In the genomic region with DNA sequence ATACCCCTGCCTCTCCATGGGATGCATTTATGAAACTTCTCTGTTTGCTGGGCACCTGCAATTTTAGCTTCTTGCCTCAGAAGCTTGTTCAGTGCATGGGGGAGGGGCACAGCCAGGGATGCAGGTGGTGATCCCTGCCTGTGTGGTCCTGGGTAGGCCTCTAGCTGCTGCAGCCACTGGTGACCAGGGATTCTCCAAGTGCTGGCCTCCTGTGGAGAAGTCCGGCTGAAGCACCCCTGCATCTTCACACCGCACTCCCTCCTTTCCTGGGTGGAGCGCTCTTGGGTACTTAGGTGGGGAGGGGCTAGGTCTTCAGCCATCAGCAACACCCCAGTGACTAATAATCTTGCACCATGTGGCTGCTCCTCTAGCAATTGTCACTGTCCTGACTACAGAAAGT, we compare ENCODE assay signal across 10 mouse cellular contexts. TPM values are rescaled to one million over a fixed set of nuclear protein-coding genes. Genes with fewer than 3 reads are reported as not detected.
DNase-seq lines count a peak whose midpoint lies in the region; ATAC-seq and TF ChIP-seq lines count a peak whose summit lies in the region.
"Had no signal": no experiment of that assay in that cellular context is flagged by ENCODE, and none has a peak within 500 bp of the region (broad histone marks: within the 10 kb centered on the region; RNA-seq: fewer than 3 reads in every experiment).

No protein-coding gene starts in this region.

- 19% methylated on average over 3 of the region's 3 CpGs for WGBS in kidney, embryonic 14.5 days
- WGBS in heart, postnatal 0 days: 13% methylated on average over 3 of the region's 3 CpGs
- 20% methylated on average over 3 of the region's 3 CpGs for WGBS in midbrain, embryonic 14.5 days
- WGBS in lung, adult 2 months: 24% methylated on average over 3 of the region's 3 CpGs

- no peaks in the 10 kb centered on the region for H3K9me3 ChIP-seq in kidney, embryonic 14.5 days (ENCODE audit: control insufficient read depth, low read length)
- H3K9me3 ChIP-seq in heart, postnatal 0 days (replicated peaks; ENCODE audit: control insufficient read depth, low read length): no peaks in the 10 kb centered on the region
- no peaks in the 10 kb centered on the region for H3K9me3 ChIP-seq in midbrain, embryonic 14.5 days (ENCODE audit: control insufficient read depth, low read length)

- no peaks in the 10 kb centered on the region for H3K36me3 ChIP-seq in kidney, embryonic 14.5 days (ENCODE audit: control insufficient read depth, insufficient read depth, low read length)
- H3K36me3 ChIP-seq in heart, postnatal 0 days (replicated peaks; ENCODE audit: control insufficient read depth, insufficient read depth, low read length): no peaks in the 10 kb centered on the region
- H3K36me3 ChIP-seq in midbrain, embryonic 14.5 days (ENCODE audit: control insufficient read depth, insufficient read depth, low read length): no peaks in the 10 kb centered on the region

- H3K4me1 ChIP-seq in kidney, embryonic 14.5 days (ENCODE audit: control insufficient read depth, insufficient read depth, low read length): peaks cover 16% of the 10 kb centered on the region
- peaks cover 16% of the 10 kb centered on the region for H3K4me1 ChIP-seq in heart, postnatal 0 days (ENCODE audit: control insufficient read depth, insufficient read depth)
- H3K4me1 ChIP-seq in midbrain, embryonic 14.5 days (ENCODE audit: control insufficient read depth, insufficient read depth, low read length): peaks cover 17% of the 10 kb centered on the region
- H3K4me1 ChIP-seq in lung, adult 2 months (ENCODE audit: control insufficient read depth, insufficient read depth, low read length): peaks cover 5% of the 10 kb centered on the region; the same call in 1 of the 2 replicates

- peaks cover 29% of the 10 kb centered on the region for H3K27me3 ChIP-seq in kidney, embryonic 14.5 days (ENCODE audit: control insufficient read depth, insufficient read depth, low read length)
- peaks cover 21% of the 10 kb centered on the region for H3K27me3 ChIP-seq in heart, postnatal 0 days (ENCODE audit: control insufficient read depth, insufficient read depth, low read length)
- H3K27me3 ChIP-seq in midbrain, embryonic 14.5 days (ENCODE audit: control insufficient read depth, insufficient read depth, low read length): peaks cover 10% of the 10 kb centered on the region

- TF ChIP-seq EP300 in heart, postnatal 0 days (IDR thresholded peaks at IDR 0.05; ENCODE audit: low read depth): no peak

- no peak for TF ChIP-seq CTCF in heart, postnatal 0 days (IDR thresholded peaks at IDR 0.05; ENCODE audit: low read depth)
- TF ChIP-seq CTCF in lung, adult 2 months (IDR thresholded peaks at IDR 0.05; ENCODE audit: insufficient read depth, low read length): no peak

- H3K27ac ChIP-seq in kidney, embryonic 14.5 days (ENCODE audit: low read depth, low read length): no peak overlapping the region
- H3K27ac ChIP-seq in heart, postnatal 0 days (ENCODE audit: low read depth): 0 out of 2 replicates have a peak overlapping the region, but pooled peaks have one; percentile 32
- peak overlapping the region; percentile 70 for H3K27ac ChIP-seq in midbrain, embryonic 14.5 days (replicated peaks; ENCODE audit: low read depth, low read length)

- TF ChIP-seq POLR2A in lung, adult 2 months (IDR thresholded peaks at IDR 0.05; ENCODE audit: borderline replicate concordance, extremely low read depth, low read depth, low read length): no peak

- peak overlapping the region; percentile 44 for H3K4me3 ChIP-seq in kidney, embryonic 14.5 days (ENCODE audit: low read length)
- H3K4me3 ChIP-seq in heart, postnatal 0 days (ENCODE audit: low read depth, low read length): peak overlapping the region; percentile 59; the same call in 1 of the 2 replicates
- H3K4me3 ChIP-seq in midbrain, embryonic 14.5 days (replicated peaks; ENCODE audit: low read depth, low read length): peak overlapping the region; percentile 58
- H3K4me3 ChIP-seq in lung, adult 2 months (replicated peaks; ENCODE audit: extremely low read depth, low read depth, low read length): no peak overlapping the region

- peak overlapping the region; percentile 93 for H3K4me2 ChIP-seq in kidney, embryonic 14.5 days (replicated peaks; ENCODE audit: low read depth, low read length)
- H3K4me2 ChIP-seq in heart, postnatal 0 days (ENCODE audit: low read depth, low read length): peak overlapping the region; percentile 93
- H3K4me2 ChIP-seq in midbrain, embryonic 14.5 days (ENCODE audit: low read length): peak overlapping the region; percentile 70

- peak overlapping the region; percentile 52 for H3K9ac ChIP-seq in kidney, embryonic 14.5 days (ENCODE audit: low read depth, low read length)
- H3K9ac ChIP-seq in heart, postnatal 0 days (replicated peaks; ENCODE audit: low read depth, low read length): no peak overlapping the region
- H3K9ac ChIP-seq in midbrain, embryonic 14.5 days (replicated peaks; ENCODE audit: low read length): peak overlapping the region; percentile 64

- ATAC-seq in kidney, embryonic 14.5 days (ENCODE audit: low FRiP score, low TSS enrichment): peak; percentile 30
- no peak for ATAC-seq in heart, postnatal 0 days (ENCODE audit: insufficient read depth, low read depth)
- ATAC-seq in midbrain, embryonic 14.5 days (ENCODE audit: low FRiP score, low TSS enrichment): 0 out of 2 replicates have a peak, but pooled peaks have one; percentile 36
- ATAC-seq in erythroid progenitor cell, adult 5-6 weeks (replicated peaks; ENCODE audit: low FRiP score, poor library complexity, severe bottlenecking): no peak

- DNase-seq in kidney, adult 9 months: no peak
- peak; percentile 76 for DNase-seq in cerebellum, adult 9-10 months
- DNase-seq in heart, postnatal 0 days (ENCODE audit: low spot score): no peak
- DNase-seq in midbrain, embryonic 14.5 days: peak; percentile 50
- no peak for DNase-seq in gastrocnemius, postnatal 10 days
- DNase-seq in lung, adult 2 months: no peak
- DNase-seq: lung, postnatal 14 days had no signal

RNA-seq across cellular contexts. Expression of a gene that starts 1.2 kb away (rescaled TPM):
- polyA plus RNA-seq in kidney, embryonic 14.5 days (2014; fragmentation: Nextera tagmentation; extraction: Ambion mirVana): 1.8 and 2.3 TPM in 2 replicates
- 2.2 and 3.0 TPM in 2 replicates for total RNA-seq in heart, postnatal 0 days (2014; rRNA removed; ENCODE audit: low replicate concordance)
- polyA plus RNA-seq in heart, postnatal 0 days (2015; fragmentation: Nextera tagmentation; extraction: Ambion mirVana): 1.3 and 1.5 TPM in 2 replicates
- polyA plus RNA-seq in midbrain, embryonic 14.5 days (2014; fragmentation: Nextera tagmentation; extraction: Ambion mirVana): 14.1 and 15.2 TPM in 2 replicates
- 1 to 10 TPM; 5.7 to 7.4 TPM for total RNA-seq in gastrocnemius, postnatal 10 days (2021)
- not detected in 2 replicates for total RNA-seq in erythroid progenitor cell, adult 5-6 weeks (2015; ENCODE audit: low replicate concordance)
- 1.5 TPM in 1 of 2 replicates, not detected in the other for total RNA-seq in erythroid progenitor cell, adult 5-6 weeks (2017; ENCODE audit: low replicate concordance)
- polyA plus RNA-seq in lung, adult 2 months (2012; rRNA removed): 0.42 and 0.62 TPM in 2 replicates

RNA-seq across cellular contexts. Expression of a gene that starts 42.8 kb away (rescaled TPM):
- not detected in 2 replicates for polyA plus RNA-seq in kidney, embryonic 14.5 days (2014; fragmentation: Nextera tagmentation; extraction: Ambion mirVana)
- total RNA-seq in heart, postnatal 0 days (2014; rRNA removed; ENCODE audit: low replicate concordance): not detected in 2 replicates
- polyA plus RNA-seq in heart, postnatal 0 days (2015; fragmentation: Nextera tagmentation; extraction: Ambion mirVana): not detected in 2 replicates
- polyA plus RNA-seq in midbrain, embryonic 14.5 days (2014; fragmentation: Nextera tagmentation; extraction: Ambion mirVana): not detected in 2 replicates
- total RNA-seq in gastrocnemius, postnatal 10 days (2021): not detected
- total RNA-seq in erythroid progenitor cell, adult 5-6 weeks (2015; ENCODE audit: low replicate concordance): not detected in 2 replicates
- total RNA-seq in erythroid progenitor cell, adult 5-6 weeks (2017; ENCODE audit: low replicate concordance): not detected in 2 replicates
- polyA plus RNA-seq in lung, adult 2 months (2012; rRNA removed): not detected in 2 replicates
- total RNA-seq: MEL had no signal

Comparison
In these comparisons a context has a peak if more than half of its experiments do, and no peak if none do; other contexts are left out.
1. ATAC-seq: peak in kidney, embryonic 14.5 days (single experiment) and midbrain, embryonic 14.5 days (single experiment); none in heart, postnatal 0 days (single experiment) and erythroid progenitor cell, adult 5-6 weeks (single experiment).
2. DNase-seq: peak in cerebellum, adult 9-10 months (single experiment) and midbrain, embryonic 14.5 days (single experiment); none in kidney, adult 9 months (single experiment), heart, postnatal 0 days (single experiment), gastrocnemius, postnatal 10 days (single experiment) and lung, adult 2 months (single experiment).
3. Peak in every context shown above with its lines, with median percentiles within 50 percentile points of each other: H3K4me2 ChIP-seq.